Mouse (Mus musculus) heart, embryonic 11.5 days (tissue): Measurements from ENCODE around the gene Zkscan8. TPM values are rescaled to one million over a fixed set of nuclear protein-coding genes. Genes with fewer than 3 reads are reported as not detected.
A peak's percentile ranks its signal among the peaks of the same experiment; 100 is the strongest.

Experiments
- ATAC-seq: fragments of 200-750 bp; cut with Nextera tagmentation; replicated peaks from 2 replicates; pipeline ENCODE4 v1.8.0; 2017; ENCODE audit warnings: moderate library complexity; ENCODE audit not compliant: insufficient number of reproducible peaks, low FRiP score, low TSS enrichment
- H3K27ac ChIP-seq: fragments of 300-500 bp; sonication (generic); 2 replicates; pipeline ENCODE4 v1.5.1; 2014; ENCODE audit warnings: mild to moderate bottlenecking, low read depth, low read length
- H3K27me3 ChIP-seq: fragments of 300-500 bp; sonication (generic); 2 replicates; pipeline ENCODE4 v1.6.1; 2014; ENCODE audit warnings: mild to moderate bottlenecking, low read length, mixed read lengths; ENCODE audit not compliant: control insufficient read depth, insufficient read depth
- H3K36me3 ChIP-seq: fragments of 300-500 bp; sonication (generic); 2 replicates; pipeline ENCODE4 v1.6.1; 2014; ENCODE audit warnings: mild to moderate bottlenecking, low read length, moderate library complexity, mixed read lengths; ENCODE audit not compliant: control insufficient read depth, insufficient read depth
- H3K4me1 ChIP-seq: fragments of 300-500 bp; sonication (generic); 2 replicates; pipeline ENCODE4 v1.6.1; 2014; ENCODE audit warnings: low read length; ENCODE audit not compliant: control insufficient read depth, insufficient read depth
- H3K4me2 ChIP-seq: fragments of 300-500 bp; sonication (generic); 2 replicates; pipeline ENCODE4 v1.6.1; 2014; ENCODE audit warnings: mild to moderate bottlenecking, moderate library complexity
- H3K4me3 ChIP-seq: fragments of 300-500 bp; sonication (generic); 2 replicates; pipeline ENCODE4 v1.5.1; 2014; ENCODE audit warnings: low read depth, low read length
- H3K9ac ChIP-seq: fragments of 300-500 bp; sonication (generic); 2 replicates; pipeline ENCODE4 v1.6.1; 2014; ENCODE audit warnings: mild to moderate bottlenecking, low read depth, low read length, moderate library complexity
- H3K9me3 ChIP-seq: fragments of 300-500 bp; sonication (generic); replicated peaks from 2 replicates; pipeline ENCODE4 v1.6.1; 2016; ENCODE audit warnings: low read length; ENCODE audit not compliant: control insufficient read depth
- WGBS: fragments of 180-500 bp; shearing (Covaris S2); extraction: QIAGEN DNeasy Blood & Tissue Kit; methylation state at CpG from one replicate; pipeline ENCODE4 v1.1.7; 2014; ENCODE audit not compliant: insufficient replicate concordance; 5-methylcytosine and 5-hydroxymethylcytosine counted together
- polyA plus RNA-seq: library from polyadenylated mRNA; unstranded; fragments of >200 nt; fragmentation: Nextera tagmentation; extraction: Ambion mirVana; gene quantifications from 2 replicates; pipeline ENCODE4 v1.2.1, GENCODE M21; 2014

Gene Zkscan8
- polyA plus RNA-seq: 6.4 and 6.5 TPM in 2 replicates

- no peaks in the 10 kb centered on the region for H3K27me3 ChIP-seq
- H3K27ac ChIP-seq: peak within 1 kb of the TSS; percentile 94
- peak within 1 kb of the TSS; percentile 94 for H3K4me3 ChIP-seq
- H3K36me3 ChIP-seq: peaks cover 10% of the 10 kb centered on the region; the same call in 1 of the 2 replicates
- peak; percentile 87 for ATAC-seq
- H3K4me1 ChIP-seq: peaks cover 4% of the 10 kb centered on the region
- WGBS: 0% methylated on average over 39 of the region's 39 CpGs
- H3K9ac ChIP-seq: peak within 1 kb of the TSS; percentile 99
- H3K4me2 ChIP-seq: peak within 1 kb of the TSS; percentile 76
- no peaks in the 10 kb centered on the region for H3K9me3 ChIP-seq
Measured at GRCm38 (mm10) chr13:21530781-21531201, at the start of gene Zkscan8. TSS of gene Zkscan8 (minus strand) at chr13:21531120.

GRCm38 (mm10) chr13:21559793-21560192, 28.9 kb upstream of the Zkscan8 start, which contains the start of gene Olfr1535:
TSS of gene Olfr1535 (minus strand) at chr13:21559893.
- H3K4me1 ChIP-seq: no peaks in the 10 kb centered on the region
- no peak within 1 kb of the TSS for H3K27ac ChIP-seq
- ATAC-seq: no peak
- H3K4me3 ChIP-seq: no peak within 1 kb of the TSS
- H3K9me3 ChIP-seq: no peaks in the 10 kb centered on the region
- H3K4me2 ChIP-seq: no peak within 1 kb of the TSS
- H3K27me3 ChIP-seq: no peaks in the 10 kb centered on the region
- H3K36me3 ChIP-seq: no peaks in the 10 kb centered on the region
- 61% methylated on average over 1 of the region's 1 CpGs for WGBS
- no peak within 1 kb of the TSS for H3K9ac ChIP-seq

DNA sequence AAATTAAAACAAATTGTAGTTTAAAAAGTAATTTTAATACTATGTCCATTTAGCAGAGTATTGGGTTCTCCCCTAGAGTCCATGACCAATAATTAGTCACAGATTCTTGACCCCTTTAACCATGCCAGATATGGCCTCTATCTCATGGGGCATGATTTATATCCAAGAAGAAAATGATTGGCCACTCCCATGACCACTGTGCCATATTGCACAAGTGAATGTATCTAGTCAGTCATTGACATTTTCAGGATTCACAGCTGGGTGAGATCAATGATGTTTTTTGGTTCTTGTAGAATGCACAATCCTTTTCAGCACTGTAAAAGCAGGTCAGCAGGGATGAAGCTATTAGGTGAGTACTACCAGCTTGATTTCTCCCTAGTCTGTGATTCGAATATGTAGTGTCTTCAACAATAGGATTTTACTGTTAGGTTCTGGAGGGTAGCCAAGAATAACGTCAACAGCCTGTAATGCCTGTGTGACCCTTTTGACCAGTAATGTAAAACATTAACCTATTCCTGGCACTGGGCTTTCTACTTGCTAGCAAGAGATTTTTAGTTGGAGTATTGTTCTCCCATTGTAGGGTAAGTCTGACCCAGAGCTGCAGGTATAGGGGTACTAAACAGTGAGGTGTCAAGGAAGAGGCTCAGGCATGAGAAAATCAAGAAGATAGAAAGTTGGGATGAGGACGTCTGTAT, 19.6 kb upstream of the Zkscan8 start:
- 43% methylated on average over 3 of the region's 3 CpGs for WGBS
- no peaks in the 10 kb centered on the region for H3K36me3 ChIP-seq

GRCm38 (mm10) chr13:21549487-21549886, 18.6 kb upstream of the Zkscan8 start:
- Histone ChIP-seq H3K4me3 (no peak overlapping the region), H3K27ac (no peak overlapping the region), H3K27me3 (no peaks in the 10 kb centered on the region), H3K4me2 (no peak overlapping the region), H3K9ac (no peak overlapping the region), H3K4me1 (no peaks in the 10 kb centered on the region), H3K9me3 (no peaks in the 10 kb centered on the region), H3K36me3 (no peaks in the 10 kb centered on the region)
- no peak for ATAC-seq
- 79% methylated on average over 3 of the region's 3 CpGs for WGBS

More for the DNA sequence above, 19.6 kb upstream of the Zkscan8 start:
- Histone ChIP-seq H3K27me3 (no peaks in the 10 kb centered on the region), H3K4me3 (no peak overlapping the region), H3K9ac (no peak overlapping the region), H3K27ac (no peak overlapping the region), H3K9me3 (no peaks in the 10 kb centered on the region), H3K4me2 (no peak overlapping the region), H3K4me1 (no peaks in the 10 kb centered on the region)
- ATAC-seq: no peak

DNA sequence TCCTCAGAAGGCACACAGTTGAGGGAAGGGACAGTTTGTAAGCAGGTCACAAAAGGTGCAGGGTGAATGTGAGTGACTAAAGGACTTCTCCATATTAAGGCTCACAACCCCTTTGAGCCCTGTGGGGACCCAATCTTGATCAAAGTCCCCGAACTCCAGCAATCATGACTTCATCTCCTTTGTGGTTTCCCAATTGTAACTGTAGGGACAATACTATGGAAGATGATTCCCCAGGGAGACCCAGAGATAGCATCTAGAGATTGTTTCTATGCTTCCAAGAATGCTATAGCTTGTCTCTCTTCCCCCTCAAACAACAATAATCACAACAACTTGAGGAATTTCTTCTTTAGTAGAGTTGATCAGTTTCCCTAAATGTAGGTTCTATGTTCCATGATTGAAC, 11.8 kb upstream of the Zkscan8 start, which contains the start of gene Olfr1366:
Olfr1366 (minus strand) TSS at position 101 of the 400 bp plus-strand sequence.
- Histone ChIP-seq H3K36me3 (no peaks in the 10 kb centered on the region), H3K4me2 (no peak within 1 kb of the TSS), H3K9ac (no peak within 1 kb of the TSS), H3K4me1 (no peaks in the 10 kb centered on the region), H3K27ac (no peak within 1 kb of the TSS), H3K9me3 (no peaks in the 10 kb centered on the region), H3K27me3 (no peaks in the 10 kb centered on the region), H3K4me3 (no peak within 1 kb of the TSS)
- ATAC-seq: no peak
- 67% methylated on average over 1 of the region's 1 CpGs for WGBS

DNA sequence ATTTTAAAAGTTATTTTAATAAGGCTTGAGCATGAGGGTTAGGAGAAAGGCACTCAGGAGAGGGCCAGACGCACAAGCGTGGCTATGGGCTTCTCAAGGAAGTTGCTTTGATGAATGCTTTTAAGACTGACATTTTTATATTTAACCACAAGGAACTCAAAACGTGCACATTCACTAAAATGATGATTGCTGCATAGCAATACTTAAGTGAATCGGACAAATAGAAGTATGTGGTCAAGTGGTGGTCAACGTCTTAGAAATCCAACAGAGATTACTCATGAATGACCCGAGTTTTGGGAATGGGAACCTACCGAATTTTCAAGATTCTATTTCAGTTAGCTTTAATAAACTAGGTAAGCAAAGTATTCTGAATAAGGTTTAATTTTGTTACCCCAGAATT, 784 bp downstream of the Zkscan8 start:
- 48% methylated on average over 7 of the region's 7 CpGs for WGBS
- Histone ChIP-seq H3K4me1 (peaks cover 4% of the 10 kb centered on the region), H3K27me3 (no peaks in the 10 kb centered on the region), H3K36me3 (peaks cover 12% of the 10 kb centered on the region; the same call in 1 of the 2 replicates), H3K27ac (no peak overlapping the region), H3K4me2 (peak overlapping the region; percentile 76), H3K9ac (no peak overlapping the region), H3K9me3 (no peaks in the 10 kb centered on the region), H3K4me3 (peak overlapping the region; percentile 94)
- ATAC-seq: no peak

- WGBS: under 1% methylated on average over 21 of the region's 21 CpGs
Measured at GRCm38 (mm10) chr13:21506221-21506649, 24.7 kb downstream of the Zkscan8 start.

GRCm38 (mm10) chr13:21502296-21502695, 28.6 kb downstream of the Zkscan8 start:
- no peak for ATAC-seq
- WGBS: 81% methylated on average over 5 of the region's 5 CpGs

More at GRCm38 (mm10) chr13:21506221-21506649, 24.7 kb downstream of the Zkscan8 start:
- no peaks in the 10 kb centered on the region for H3K36me3 ChIP-seq
- peak overlapping the region; percentile 70 for H3K4me2 ChIP-seq
- no peaks in the 10 kb centered on the region for H3K9me3 ChIP-seq
- ATAC-seq: peak; percentile 99
- peak overlapping the region; percentile 86 for H3K27ac ChIP-seq
- H3K4me3 ChIP-seq: peak overlapping the region; percentile 70
- no peaks in the 10 kb centered on the region for H3K27me3 ChIP-seq
- H3K4me1 ChIP-seq: no peaks in the 10 kb centered on the region
- peak overlapping the region; percentile 82 for H3K9ac ChIP-seq

More at GRCm38 (mm10) chr13:21502296-21502695, 28.6 kb downstream of the Zkscan8 start:
- Histone ChIP-seq H3K9me3 (no peaks in the 10 kb centered on the region), H3K27me3 (no peaks in the 10 kb centered on the region), H3K27ac (no peak overlapping the region), H3K4me2 (no peak overlapping the region), H3K4me1 (no peaks in the 10 kb centered on the region), H3K9ac (no peak overlapping the region), H3K4me3 (no peak overlapping the region), H3K36me3 (no peaks in the 10 kb centered on the region)
